Mouse (Mus musculus): ENCODE measurements at regions not wholly inside any gene's neighbourhood (a gene's known extent, or its start where the extent isn't known, plus 50 kb on each side); places are given as distances from the start of the nearest gene placed in this dataset.

GRCm38 (mm10) chr19:33040991-33041390 is 283.7 kb downstream of the Pten start:
- DNase-seq (ENCODE audit: extremely low read depth, low read depth) = no peak

GRCm38 (mm10) chr19:33042760-33043159 is 285.5 kb downstream of the Pten start:
- no peak for DNase-seq (ENCODE audit: extremely low read depth, low read depth)

GRCm38 (mm10) chr19:33043696-33044095 is 286.4 kb downstream of the Pten start:
- no peak for DNase-seq (ENCODE audit: extremely low read depth, low read depth)

GRCm38 (mm10) chr19:33048754-33049442 is 291.6 kb downstream of the Pten start:
- no peak for DNase-seq (ENCODE audit: extremely low read depth, low read depth)

- no peak for DNase-seq (ENCODE audit: extremely low read depth, low read depth)
These were observed 296.0 kb downstream of the Pten start for GRCm38 (mm10) chr19:33053199-33053867.

- no peak for DNase-seq (ENCODE audit: extremely low read depth, low read depth)
These were observed 299.1 kb downstream of the Pten start for GRCm38 (mm10) chr19:33056372-33056791.

- no peak for DNase-seq (ENCODE audit: extremely low read depth, low read depth)
These were observed 303.7 kb downstream of the Pten start for GRCm38 (mm10) chr19:33061006-33061405.

- DNase-seq (ENCODE audit: extremely low read depth, low read depth) = no peak
These were observed 305.1 kb downstream of the Pten start for GRCm38 (mm10) chr19:33062165-33063058.

GRCm38 (mm10) chr19:33065274-33066200 is 308.2 kb downstream of the Pten start:
- no peak for DNase-seq (ENCODE audit: extremely low read depth, low read depth)

- no peak for DNase-seq (ENCODE audit: extremely low read depth, low read depth)
These were observed 311.2 kb downstream of the Pten start for GRCm38 (mm10) chr19:33068351-33068955.

- no peak for DNase-seq (ENCODE audit: extremely low read depth, low read depth)
These were observed 312.5 kb downstream of the Pten start for GRCm38 (mm10) chr19:33069761-33070160.

- no peak for DNase-seq (ENCODE audit: extremely low read depth, low read depth)
These were observed 315.0 kb downstream of the Pten start for GRCm38 (mm10) chr19:33072299-33072698.

- no peak for DNase-seq (ENCODE audit: extremely low read depth, low read depth)
These were observed 317.2 kb downstream of the Rnls start for GRCm38 (mm10) chr19:33074907-33075306.

- no peak for DNase-seq (ENCODE audit: extremely low read depth, low read depth)
These were observed 313.3 kb downstream of the Rnls start for GRCm38 (mm10) chr19:33078681-33079360.

- DNase-seq (ENCODE audit: extremely low read depth, low read depth) = no peak
These were observed 312.1 kb downstream of the Rnls start for GRCm38 (mm10) chr19:33079959-33080358.

- DNase-seq (ENCODE audit: extremely low read depth, low read depth) = no peak
These were observed 310.6 kb downstream of the Rnls start for GRCm38 (mm10) chr19:33081493-33081892.

GRCm38 (mm10) chr19:33083371-33083770 is 308.7 kb downstream of the Rnls start:
- no peak for DNase-seq (ENCODE audit: extremely low read depth, low read depth)

GRCm38 (mm10) chr19:33084683-33085082 is 307.4 kb downstream of the Rnls start:
- DNase-seq (ENCODE audit: extremely low read depth, low read depth) = no peak
